Mouse (Mus musculus) forebrain, embryonic 15.5 days (tissue): ENCODE results near the gene Prkcq. TPM values are rescaled to one million over a fixed set of nuclear protein-coding genes. Genes with fewer than 3 reads are reported as not detected.

Experiments used
- ATAC-seq: fragments of 200-750 bp; cut with Nextera tagmentation; replicated peaks from 2 replicates; pipeline ENCODE4 v1.8.0; 2017; ENCODE audit warnings: mild to moderate bottlenecking, moderate TSS enrichment, moderate library complexity
- H3K27ac ChIP-seq: fragments of 300-500 bp; sonication (generic); replicated peaks from 2 replicates; pipeline ENCODE4 v1.5.1; 2015; ENCODE audit warnings: mild to moderate bottlenecking, inconsistent platforms
- H3K27me3 ChIP-seq: fragments of 300-500 bp; sonication (generic); 2 replicates; pipeline ENCODE4 v1.6.1; 2015; ENCODE audit warnings: inconsistent platforms
- H3K36me3 ChIP-seq: fragments of 300-500 bp; sonication (generic); 2 replicates; pipeline ENCODE4 v1.6.1; 2015; ENCODE audit warnings: mild to moderate bottlenecking, inconsistent platforms
- H3K4me1 ChIP-seq: fragments of 300-500 bp; sonication (generic); 2 replicates; pipeline ENCODE4 v1.6.1; 2015; ENCODE audit warnings: inconsistent platforms
- H3K4me2 ChIP-seq: fragments of 300-500 bp; sonication (generic); replicated peaks from 2 replicates; pipeline ENCODE4 v1.6.1; 2015; ENCODE audit warnings: mild to moderate bottlenecking, inconsistent platforms
- H3K4me3 ChIP-seq: fragments of 300-500 bp; sonication (generic); 2 replicates; pipeline ENCODE4 v1.5.1; 2015; ENCODE audit warnings: mild to moderate bottlenecking, inconsistent platforms
- H3K9ac ChIP-seq: fragments of 300-500 bp; sonication (generic); replicated peaks from 2 replicates; pipeline ENCODE4 v1.6.1; 2015; ENCODE audit warnings: mild to moderate bottlenecking, inconsistent platforms
- H3K9me3 ChIP-seq: fragments of 300-500 bp; sonication (generic); 2 replicates; pipeline ENCODE4 v1.6.1; 2016; ENCODE audit warnings: inconsistent platforms
- whole genome bisulfite sequencing: fragments of 180-500 bp; shearing (Covaris S2); methylation state at CpG from one replicate; pipeline ENCODE4 v1.1.7; 2015; ENCODE audit warnings: mixed read lengths; 5-methylcytosine and 5-hydroxymethylcytosine counted together
- polyA plus RNA-seq: library from polyadenylated mRNA; unstranded; fragments of >200 nt; fragmentation: Nextera tagmentation; extraction: Ambion mirVana; gene quantifications from 2 replicates; pipeline ENCODE4 v1.2.1, GENCODE M21; 2015

The Prkcq gene
- polyA plus RNA-seq, 1 experiment from 2014 or later, result 3.5 TPM

DNA sequence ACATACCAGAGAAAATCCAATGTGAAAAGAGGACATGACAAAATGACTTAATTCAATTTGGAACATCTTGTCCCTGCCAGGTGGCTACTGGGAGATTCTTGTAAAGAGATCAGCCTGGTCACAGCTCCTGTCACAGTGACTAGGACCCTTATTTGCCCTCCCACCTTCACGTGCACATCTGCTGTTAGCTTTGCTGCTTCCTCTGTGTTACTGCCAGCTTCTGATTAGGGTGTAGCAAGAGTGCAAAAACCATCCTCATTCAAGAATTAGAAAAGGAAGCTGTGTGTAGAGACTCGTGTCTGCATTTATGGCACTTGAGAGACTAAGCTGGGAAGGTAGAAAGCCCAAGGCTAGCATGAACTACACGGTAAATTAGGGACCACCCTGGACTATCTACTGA, 59.2 kb downstream of the Prkcq start:
- Histone ChIP-seq H3K27me3 (no peaks in the 10 kb centered on the region), H3K4me1 (no peaks in the 10 kb centered on the region), H3K9ac (no peak overlapping the region), H3K4me3 (no peak overlapping the region), H3K27ac (no peak overlapping the region), H3K9me3 (no peaks in the 10 kb centered on the region), H3K4me2 (no peak overlapping the region), H3K36me3 (no peaks in the 10 kb centered on the region)
- no peak for ATAC-seq
- WGBS, result 69% methylated on average over 3 of the region's 3 CpGs

DNA sequence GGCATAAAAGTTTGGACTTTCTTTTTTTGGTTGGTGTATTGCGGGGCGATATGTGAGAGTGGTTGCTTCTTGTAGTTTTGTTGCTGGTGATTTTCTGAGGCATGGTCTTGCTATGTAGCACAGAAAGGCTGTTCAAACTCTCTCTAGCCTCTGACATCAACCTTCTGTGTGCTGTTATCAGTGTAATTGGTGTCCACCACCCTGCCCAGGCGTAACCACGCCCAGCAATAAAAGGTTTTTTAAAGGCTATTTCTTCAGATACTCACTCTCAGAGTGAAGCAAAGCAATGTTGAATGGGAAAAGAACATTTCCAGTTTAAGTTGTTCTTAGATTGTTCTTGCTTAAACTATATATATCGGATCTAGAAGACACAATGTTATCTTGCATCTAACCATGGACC, 60.1 kb downstream of the Prkcq start:
- WGBS, result 93% methylated on average over 5 of the region's 5 CpGs
- no peaks in the 10 kb centered on the region for H3K27me3 ChIP-seq
- no peak for ATAC-seq
- no peaks in the 10 kb centered on the region for H3K36me3 ChIP-seq
- no peaks in the 10 kb centered on the region for H3K4me1 ChIP-seq
- no peak overlapping the region for H3K4me2 ChIP-seq
- no peak overlapping the region for H3K27ac ChIP-seq
- no peak overlapping the region for H3K9ac ChIP-seq
- no peak overlapping the region for H3K4me3 ChIP-seq
- H3K9me3 ChIP-seq, result no peaks in the 10 kb centered on the region

DNA sequence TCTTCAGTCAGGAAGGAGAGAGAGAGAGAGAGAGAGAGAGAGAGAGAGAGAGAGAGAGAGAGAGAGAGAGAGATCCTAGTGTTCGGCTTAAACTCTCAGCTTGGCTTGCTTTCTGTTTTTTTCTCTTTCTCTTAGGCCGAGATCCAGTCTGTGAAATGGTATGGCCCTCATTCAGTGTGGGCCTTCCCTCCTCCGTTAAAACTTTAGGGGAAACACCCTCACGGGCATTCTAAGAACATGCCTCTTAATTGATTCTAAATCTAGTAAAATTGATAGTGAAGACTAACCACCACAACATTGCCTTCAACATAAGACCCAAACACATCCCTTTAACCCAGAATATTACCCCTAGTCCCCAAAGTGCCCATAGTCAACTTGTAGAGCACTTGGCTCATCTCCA, 66.3 kb downstream of the Prkcq start:
- Histone ChIP-seq H3K4me1 (no peaks in the 10 kb centered on the region), H3K27ac (no peak overlapping the region), H3K36me3 (no peaks in the 10 kb centered on the region), H3K4me3 (no peak overlapping the region), H3K9me3 (no peaks in the 10 kb centered on the region), H3K27me3 (no peaks in the 10 kb centered on the region), H3K9ac (no peak overlapping the region), H3K4me2 (no peak overlapping the region)
- 88% methylated on average over 4 of the region's 4 CpGs for WGBS
- no peak for ATAC-seq

DNA sequence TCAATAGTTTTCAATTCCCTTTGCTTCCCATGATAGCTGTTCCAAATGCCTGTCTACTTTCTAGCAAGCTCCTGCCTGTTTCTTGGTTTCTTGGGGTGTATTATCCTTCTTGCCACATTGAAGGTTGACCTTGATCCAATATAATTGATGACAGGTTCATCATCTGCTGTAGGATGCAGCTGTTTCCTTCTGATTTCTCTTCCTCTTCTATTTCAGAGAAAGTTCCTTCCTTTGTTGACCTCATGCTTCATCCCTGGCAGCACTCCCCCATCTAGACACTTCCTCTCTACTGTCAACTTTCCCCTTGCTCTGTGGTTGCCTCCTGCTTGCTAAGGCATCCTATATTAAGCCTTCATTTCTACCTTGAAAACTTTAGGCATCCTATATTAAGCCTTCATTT, 67.6 kb downstream of the Prkcq start:
- Histone ChIP-seq H3K27ac (no peak overlapping the region), H3K36me3 (no peaks in the 10 kb centered on the region), H3K27me3 (no peaks in the 10 kb centered on the region), H3K9ac (no peak overlapping the region), H3K9me3 (no peaks in the 10 kb centered on the region), H3K4me3 (no peak overlapping the region), H3K4me1 (no peaks in the 10 kb centered on the region), H3K4me2 (no peak overlapping the region)
- ATAC-seq, result no peak

DNA sequence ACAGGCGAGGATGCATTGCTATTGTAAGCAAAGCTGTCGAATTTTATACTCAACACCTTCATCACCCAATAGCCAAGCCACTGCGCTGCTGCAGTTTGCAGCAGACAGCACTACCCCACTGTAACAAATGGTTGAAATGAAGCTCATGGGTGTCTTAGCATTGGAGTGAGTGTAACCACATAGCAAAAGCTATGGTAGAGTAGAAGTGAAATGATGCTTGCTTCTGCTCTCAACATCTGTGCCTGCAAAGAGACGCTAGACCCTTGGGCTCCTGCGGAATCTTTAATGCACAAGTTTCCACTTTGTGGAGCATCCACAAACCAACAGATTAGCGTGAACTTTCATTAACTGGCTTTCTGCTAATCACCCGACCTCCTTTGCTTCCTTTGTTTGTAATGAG, 74.0 kb downstream of the Prkcq start:
- no peak for ATAC-seq
- Histone ChIP-seq H3K36me3 (no peaks in the 10 kb centered on the region), H3K27ac (no peak overlapping the region), H3K9me3 (no peaks in the 10 kb centered on the region), H3K9ac (no peak overlapping the region), H3K27me3 (no peaks in the 10 kb centered on the region), H3K4me2 (no peak overlapping the region), H3K4me1 (no peaks in the 10 kb centered on the region), H3K4me3 (no peak overlapping the region)
- 78% methylated on average over 7 of the region's 7 CpGs for WGBS

DNA sequence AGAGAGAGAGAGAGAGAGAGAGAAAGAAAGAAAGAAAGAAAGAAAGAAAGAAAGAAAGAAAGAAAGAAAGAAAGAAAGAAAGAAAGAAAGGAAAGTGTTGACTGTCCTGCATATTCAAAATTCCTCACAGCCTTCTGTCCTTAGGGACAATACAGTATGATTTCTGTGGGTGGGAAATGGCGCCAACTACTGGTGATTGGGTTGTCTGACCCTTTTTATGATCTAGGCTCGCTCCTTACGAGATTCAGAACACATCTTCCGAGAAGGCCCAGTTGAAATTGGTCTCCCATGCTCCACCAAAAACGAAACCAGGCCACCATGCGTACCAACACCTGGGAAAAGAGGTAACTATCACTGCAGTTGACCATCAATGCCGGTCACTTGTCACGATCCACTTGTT, 82.0 kb downstream of the Prkcq start:
- no peak overlapping the region for H3K4me2 ChIP-seq
- no peak overlapping the region for H3K9ac ChIP-seq
- no peaks in the 10 kb centered on the region for H3K9me3 ChIP-seq
- no peaks in the 10 kb centered on the region for H3K36me3 ChIP-seq
- no peaks in the 10 kb centered on the region for H3K4me1 ChIP-seq
- no peak for ATAC-seq
- H3K27ac ChIP-seq, result no peak overlapping the region
- H3K27me3 ChIP-seq, result no peaks in the 10 kb centered on the region
- 64% methylated on average over 8 of the region's 8 CpGs for WGBS
- no peak overlapping the region for H3K4me3 ChIP-seq

DNA sequence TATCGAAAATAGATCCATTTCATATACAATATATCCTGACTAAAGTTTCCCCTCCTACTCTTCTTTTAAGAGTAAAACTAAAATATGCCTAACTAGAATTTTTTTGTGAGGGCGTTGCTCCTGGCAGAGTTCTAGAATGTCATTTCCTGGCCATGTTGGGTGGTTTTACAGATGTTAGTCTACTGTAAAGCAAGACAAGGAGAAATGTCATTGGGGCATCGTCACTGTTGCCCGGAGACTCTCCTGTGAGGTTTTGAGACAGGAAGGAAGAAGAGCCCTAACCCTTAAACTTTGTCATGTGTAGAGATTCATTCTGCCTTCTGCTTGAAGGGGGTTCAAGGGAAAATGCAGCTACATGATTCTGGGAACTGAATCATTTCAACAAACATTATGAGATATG, 82.5 kb downstream of the Prkcq start:
- Histone ChIP-seq H3K9ac (no peak overlapping the region), H3K4me1 (no peaks in the 10 kb centered on the region), H3K4me2 (no peak overlapping the region), H3K36me3 (no peaks in the 10 kb centered on the region), H3K27me3 (no peaks in the 10 kb centered on the region), H3K4me3 (no peak overlapping the region), H3K9me3 (no peaks in the 10 kb centered on the region), H3K27ac (no peak overlapping the region)
- ATAC-seq, result no peak
- 92% methylated on average over 4 of the region's 4 CpGs for WGBS

DNA sequence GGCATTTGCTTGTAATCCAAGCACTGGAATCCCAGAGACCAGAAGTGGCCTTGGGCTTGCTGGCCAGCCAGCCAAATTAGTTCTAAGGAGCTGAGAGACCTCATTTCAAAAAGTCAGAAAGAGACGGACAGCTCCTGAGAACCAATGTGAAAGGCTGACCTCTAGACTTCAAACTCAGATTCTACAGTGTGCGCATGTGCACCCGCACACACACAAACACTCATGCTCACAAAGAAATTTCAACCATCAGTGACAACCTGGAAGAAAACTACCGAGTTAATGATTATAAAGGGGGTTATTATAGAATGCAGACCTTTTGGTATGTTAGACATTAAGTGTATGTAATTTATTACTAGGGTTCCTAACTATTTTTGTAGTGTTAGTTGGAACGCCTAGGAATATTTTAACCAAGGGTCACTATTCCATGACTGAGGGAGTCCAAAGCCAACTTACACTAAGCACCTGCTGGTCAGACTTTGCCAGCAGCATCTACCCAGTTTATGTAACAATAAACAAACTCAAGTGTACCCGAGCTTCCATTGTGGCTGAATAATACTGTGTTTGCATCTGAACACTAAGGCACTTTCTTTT, 85.4 kb downstream of the Prkcq start:
- ATAC-seq, result no peak
- Histone ChIP-seq H3K9ac (no peak overlapping the region), H3K4me1 (no peaks in the 10 kb centered on the region), H3K27me3 (no peaks in the 10 kb centered on the region), H3K27ac (no peak overlapping the region), H3K9me3 (no peaks in the 10 kb centered on the region), H3K4me2 (no peak overlapping the region), H3K4me3 (no peak overlapping the region), H3K36me3 (no peaks in the 10 kb centered on the region)
- 60% methylated on average over 6 of the region's 6 CpGs for WGBS

DNA sequence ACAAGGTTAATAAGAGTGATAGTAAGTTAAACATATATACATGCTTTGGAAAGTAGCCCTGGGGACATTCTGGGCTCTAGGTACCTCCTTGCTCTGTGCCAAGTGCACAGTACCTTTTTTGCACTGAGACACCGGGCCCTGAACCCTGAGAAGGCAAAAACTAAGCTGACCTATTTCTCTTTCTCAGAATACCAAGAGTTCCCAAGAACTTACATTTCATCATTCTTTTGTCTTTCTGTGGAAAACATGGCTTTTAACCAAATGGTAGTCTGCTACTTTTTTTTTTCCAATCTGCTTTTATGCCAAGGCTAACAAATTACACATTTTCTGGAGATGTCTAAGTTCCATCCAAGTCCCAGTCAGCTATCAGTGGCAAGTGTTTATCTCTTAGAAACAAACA, 86.3 kb downstream of the Prkcq start:
- no peaks in the 10 kb centered on the region for H3K27me3 ChIP-seq
- no peaks in the 10 kb centered on the region for H3K9me3 ChIP-seq
- H3K36me3 ChIP-seq, result no peaks in the 10 kb centered on the region
- H3K9ac ChIP-seq, result no peak overlapping the region
- no peak overlapping the region for H3K4me3 ChIP-seq
- H3K4me2 ChIP-seq, result no peak overlapping the region
- no peak overlapping the region for H3K27ac ChIP-seq
- no peaks in the 10 kb centered on the region for H3K4me1 ChIP-seq
- 68% methylated on average over 1 of the region's 1 CpGs for WGBS
- ATAC-seq, result no peak

DNA sequence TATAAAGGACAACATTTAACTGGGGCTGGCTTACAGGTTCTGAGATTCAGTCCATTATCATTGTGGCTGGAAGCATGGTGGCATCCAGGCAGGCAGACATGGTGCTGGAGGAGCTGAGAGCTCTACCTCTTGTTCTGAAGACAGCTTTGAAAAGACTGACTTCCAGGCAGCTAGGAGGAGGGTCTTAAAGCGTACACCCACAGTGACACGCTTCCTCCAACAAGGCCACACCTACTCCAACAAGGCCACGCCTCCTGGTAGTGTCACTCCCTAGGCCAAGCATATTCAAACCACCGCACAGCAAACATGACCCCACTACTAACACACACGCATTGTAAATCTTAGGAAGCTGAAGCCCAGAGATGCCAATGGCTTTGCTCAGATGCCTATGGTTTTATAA, 87.5 kb downstream of the Prkcq start:
- no peak overlapping the region for H3K4me2 ChIP-seq
- no peak overlapping the region for H3K9ac ChIP-seq
- H3K9me3 ChIP-seq, result no peaks in the 10 kb centered on the region
- H3K4me3 ChIP-seq, result no peak overlapping the region
- H3K27me3 ChIP-seq, result no peaks in the 10 kb centered on the region
- H3K4me1 ChIP-seq, result no peaks in the 10 kb centered on the region
- no peak overlapping the region for H3K27ac ChIP-seq
- WGBS, result 88% methylated on average over 5 of the region's 5 CpGs
- ATAC-seq, result no peak
- H3K36me3 ChIP-seq, result no peaks in the 10 kb centered on the region

DNA sequence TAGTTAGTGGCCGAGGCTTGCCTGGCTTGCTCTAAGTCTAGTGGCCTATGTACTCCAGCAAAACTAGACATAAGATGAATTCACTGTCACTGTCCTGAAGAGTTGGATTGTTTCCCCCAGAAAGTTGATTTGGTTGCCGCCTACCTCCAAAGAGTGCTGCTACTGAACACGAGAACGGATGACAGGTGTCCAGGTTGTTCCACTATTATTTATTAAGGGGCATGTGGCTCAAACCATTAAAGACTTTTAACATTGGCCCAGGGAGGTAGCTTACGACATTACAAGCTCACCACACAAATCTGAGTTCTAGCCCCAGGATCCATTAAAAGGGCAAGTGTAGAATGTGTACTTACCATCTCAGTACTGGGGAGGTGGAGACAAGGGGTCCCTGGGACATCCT, 92.9 kb downstream of the Prkcq start:
- Histone ChIP-seq H3K9ac (no peak overlapping the region), H3K4me3 (no peak overlapping the region), H3K27ac (no peak overlapping the region), H3K36me3 (no peaks in the 10 kb centered on the region), H3K4me2 (no peak overlapping the region), H3K27me3 (no peaks in the 10 kb centered on the region), H3K4me1 (no peaks in the 10 kb centered on the region), H3K9me3 (no peaks in the 10 kb centered on the region)
- 95% methylated on average over 5 of the region's 5 CpGs for WGBS
- no peak for ATAC-seq

DNA sequence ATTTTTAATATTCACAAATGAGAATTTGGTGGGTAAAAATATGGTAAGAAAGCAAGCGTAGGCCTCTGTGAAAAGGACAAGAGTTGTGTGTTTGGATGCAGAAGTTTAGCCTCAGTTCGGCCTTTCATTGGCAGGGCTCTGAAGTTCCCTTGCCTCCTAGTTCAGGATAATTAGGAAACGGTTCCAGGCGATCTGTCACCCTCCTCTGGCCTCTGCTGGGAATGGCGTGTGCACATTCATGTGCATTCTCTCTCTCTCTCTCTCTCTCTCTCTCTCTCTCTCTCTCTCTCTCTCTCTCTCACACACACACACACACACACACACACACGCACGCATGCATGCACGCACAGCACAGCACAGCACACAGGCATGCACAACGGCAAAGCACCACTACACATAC, 93.5 kb downstream of the Prkcq start:
- Histone ChIP-seq H3K27ac (no peak overlapping the region), H3K4me2 (no peak overlapping the region), H3K27me3 (no peaks in the 10 kb centered on the region), H3K9ac (no peak overlapping the region), H3K4me3 (no peak overlapping the region), H3K4me1 (no peaks in the 10 kb centered on the region), H3K9me3 (no peaks in the 10 kb centered on the region), H3K36me3 (no peaks in the 10 kb centered on the region)
- ATAC-seq, result no peak
- WGBS, result 77% methylated on average over 9 of the region's 9 CpGs

DNA sequence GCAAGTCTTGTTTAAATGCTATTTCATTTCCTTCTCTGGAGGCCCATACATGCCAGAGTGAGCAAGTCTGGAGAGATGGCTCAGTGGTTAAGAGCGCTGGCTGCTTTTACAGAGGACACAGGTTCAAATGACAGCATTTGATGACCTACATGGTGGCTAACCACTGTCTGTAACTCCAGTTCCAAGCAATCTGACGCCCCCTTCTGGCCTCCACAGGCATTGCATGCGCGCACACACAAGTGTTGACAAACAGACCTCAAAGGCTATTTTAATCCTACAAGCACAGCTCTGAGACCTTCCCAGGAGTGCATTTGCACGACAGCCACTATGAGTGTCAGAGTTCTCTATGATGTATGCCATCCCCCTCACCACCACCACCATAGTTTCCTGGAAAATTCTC, 94.4 kb downstream of the Prkcq start:
- Histone ChIP-seq H3K4me2 (no peak overlapping the region), H3K4me3 (no peak overlapping the region), H3K4me1 (no peaks in the 10 kb centered on the region), H3K27ac (no peak overlapping the region), H3K36me3 (no peaks in the 10 kb centered on the region), H3K9me3 (no peaks in the 10 kb centered on the region), H3K9ac (no peak overlapping the region), H3K27me3 (no peaks in the 10 kb centered on the region)
- ATAC-seq, result no peak
- WGBS, result 76% methylated on average over 5 of the region's 5 CpGs
